Mouse (Mus musculus) CH12.LX (cell line): ENCODE measurements around the gene Mid1. TPM values are rescaled to one million over a fixed set of nuclear protein-coding genes. Genes with fewer than 3 reads are reported as not detected.
A peak's percentile ranks its signal among the peaks of the same experiment; 100 is the strongest.

Experiments used
- DNase-seq: peaks from one replicate; pipeline ENCODE4 v3.0.0-alpha.2; 2013; ENCODE audit errors: extremely low read depth
- H3K27ac ChIP-seq: 2 replicates; pipeline ENCODE4 v1.5.1; 2012; ENCODE audit warnings: low read depth, mild to moderate bottlenecking, control low read depth, moderate library complexity; ENCODE audit not compliant: insufficient read depth
- H3K27me3 ChIP-seq: replicated peaks from 2 replicates; pipeline ENCODE3; 2012; ENCODE audit warnings: inconsistent platforms
- H3K36me3 ChIP-seq, 2 experiments: replicated peaks in 1 of 2; 2 replicates each; pipeline versions ENCODE3 to v1.6.1; 2012; ENCODE audit warnings: inconsistent platforms in 1 of 2, low read length in 1 of 2, mild to moderate bottlenecking in 1 of 2, mixed read lengths in 1 of 2, moderate library complexity in 1 of 2; ENCODE audit not compliant: control insufficient read depth in 1 of 2, insufficient read depth in 1 of 2
- H3K4me1 ChIP-seq, 2 experiments: 2 replicates each; pipeline ENCODE4 v1.6.1; 2012; ENCODE audit warnings: inconsistent platforms in 1 of 2, moderate library complexity in 1 of 2; ENCODE audit not compliant: insufficient read depth in 2 of 2, control insufficient read depth in 1 of 2
- H3K4me2 ChIP-seq: 2 replicates; pipeline ENCODE4 v1.6.1; 2012; ENCODE audit warnings: low read depth, mild to moderate bottlenecking, control low read depth; ENCODE audit not compliant: poor library complexity, insufficient read depth, severe bottlenecking
- H3K4me3 ChIP-seq, 3 experiments: fragments of 150-350 bp in 1 of 3; sonication (generic) in 1 of 3; replicated peaks in 1 of 3; 2 replicates each; pipeline versions ENCODE3 to v1.5.1; 2011 to 2012; ENCODE audit warnings: low read depth in 2 of 3, low read length in 2 of 3, mild to moderate bottlenecking in 2 of 3, moderate library complexity in 2 of 3, control low read depth in 1 of 3, improper control_type of control experiment in 1 of 3, inconsistent platforms in 1 of 3, mixed read lengths in 1 of 3; ENCODE audit not compliant: poor library complexity in 1 of 3
- H3K79me2 ChIP-seq: replicated peaks from 2 replicates; pipeline ENCODE4 v1.6.1; 2012; ENCODE audit warnings: mild to moderate bottlenecking, moderate library complexity; ENCODE audit not compliant: control insufficient read depth, poor library complexity, insufficient read depth, severe bottlenecking; ENCODE audit errors: extremely low read depth
- H3K9ac ChIP-seq: 2 replicates; pipeline ENCODE4 v1.6.1; 2012; ENCODE audit warnings: low read depth, mild to moderate bottlenecking, control low read depth, moderate library complexity; ENCODE audit not compliant: insufficient read depth
- H3K9me3 ChIP-seq: replicated peaks from 2 replicates; pipeline ENCODE3; 2012; ENCODE audit warnings: low read length, inconsistent platforms, mixed read lengths
- CHD1 ChIP-seq: IDR thresholded peaks from 2 replicates; pipeline ENCODE4 v1.6.1; 2012; ENCODE audit warnings: low read depth, low read length, improper control_type of control experiment, inconsistent platforms
- CHD2 ChIP-seq: IDR thresholded peaks from 2 replicates; pipeline ENCODE4 v1.6.1; 2011; ENCODE audit warnings: low read length, improper control_type of control experiment
- E2F4 ChIP-seq: IDR thresholded peaks from 2 replicates; pipeline ENCODE4 v1.6.1; 2011; ENCODE audit warnings: low read depth, low read length, improper control_type of control experiment; ENCODE audit not compliant: insufficient replicate concordance
- EP300 ChIP-seq: IDR thresholded peaks from 2 replicates; pipeline ENCODE4 v1.6.1; 2011; ENCODE audit warnings: low read length, improper control_type of control experiment
- GABPA ChIP-seq: IDR thresholded peaks from 2 replicates; pipeline ENCODE4 v1.6.1; 2012; ENCODE audit warnings: low read depth, low read length, improper control_type of control experiment, inconsistent platforms; ENCODE audit not compliant: insufficient replicate concordance
- HCFC1 ChIP-seq: IDR thresholded peaks from 2 replicates; pipeline ENCODE4 v1.6.1; 2012; ENCODE audit warnings: low read depth, mild to moderate bottlenecking, inconsistent platforms, low read length, improper control_type of control experiment
- JUND ChIP-seq: conservative IDR thresholded peaks from 2 replicates; pipeline ENCODE4 v1.6.1; 2011; ENCODE audit warnings: low read depth, low read length, improper control_type of control experiment
- KAT2A ChIP-seq: IDR thresholded peaks from 2 replicates; pipeline ENCODE4 v1.6.1; 2012; ENCODE audit warnings: low read length, improper control_type of control experiment, inconsistent platforms; ENCODE audit not compliant: insufficient replicate concordance
- MAFK ChIP-seq: IDR thresholded peaks from 2 replicates; pipeline ENCODE4 v1.6.1; 2011; ENCODE audit warnings: low read length, improper control_type of control experiment; ENCODE audit not compliant: insufficient replicate concordance
- MAZ ChIP-seq: IDR thresholded peaks from 2 replicates; pipeline ENCODE4 v1.6.1; 2012; ENCODE audit warnings: low read depth, mild to moderate bottlenecking, inconsistent platforms, low read length, improper control_type of control experiment, moderate library complexity
- MEF2A ChIP-seq: IDR thresholded peaks from 2 replicates; pipeline ENCODE4 v1.6.1; 2014; ENCODE audit warnings: low read depth, mild to moderate bottlenecking, inconsistent platforms, low read length, improper control_type of control experiment, borderline replicate concordance
- MXI1 ChIP-seq: IDR thresholded peaks from 2 replicates; pipeline ENCODE4 v1.6.1; 2011; ENCODE audit warnings: mild to moderate bottlenecking, low read depth, low read length, improper control_type of control experiment
- NRF1 ChIP-seq: IDR thresholded peaks from 2 replicates; pipeline ENCODE4 v1.6.1; 2014; ENCODE audit warnings: low read depth, mild to moderate bottlenecking, inconsistent platforms, low read length, improper control_type of control experiment, moderate library complexity
- POLR2A ChIP-seq: IDR thresholded peaks from 2 replicates; pipeline ENCODE4 v1.6.1; 2011; ENCODE audit warnings: low read depth, mild to moderate bottlenecking, improper control_type of control experiment, low read length
- POLR2AphosphoS2 ChIP-seq: IDR thresholded peaks from 2 replicates; pipeline ENCODE4 v1.6.1; 2011; ENCODE audit warnings: low read depth, low read length, improper control_type of control experiment
- RCOR1 ChIP-seq: conservative IDR thresholded peaks from 2 replicates; pipeline ENCODE4 v1.6.1; 2012; ENCODE audit warnings: low read depth, mild to moderate bottlenecking, inconsistent platforms, low read length, improper control_type of control experiment
- SIN3A ChIP-seq: IDR thresholded peaks from 2 replicates; pipeline ENCODE4 v1.6.1; 2012; ENCODE audit warnings: low read length, improper control_type of control experiment, inconsistent platforms
- TBP ChIP-seq: conservative IDR thresholded peaks from 2 replicates; pipeline ENCODE4 v1.6.1; 2011; ENCODE audit warnings: low read depth, low read length, improper control_type of control experiment
- TCF12 ChIP-seq: IDR thresholded peaks from 2 replicates; pipeline ENCODE4 v1.6.1; 2014; ENCODE audit warnings: low read depth, mild to moderate bottlenecking, inconsistent platforms, low read length, improper control_type of control experiment
- UBTF ChIP-seq: IDR thresholded peaks from 2 replicates; pipeline ENCODE4 v1.6.1; 2012; ENCODE audit warnings: low read depth, mild to moderate bottlenecking, inconsistent platforms, low read length, improper control_type of control experiment, moderate library complexity
- USF1 ChIP-seq: IDR thresholded peaks from 2 replicates; pipeline ENCODE4 v1.6.1; 2014; ENCODE audit warnings: low read depth, mild to moderate bottlenecking, inconsistent platforms, low read length, improper control_type of control experiment
- USF2 ChIP-seq: conservative IDR thresholded peaks from 2 replicates; pipeline ENCODE4 v1.6.1; 2011; ENCODE audit warnings: low read depth, low read length, improper control_type of control experiment
- ZKSCAN1 ChIP-seq: IDR thresholded peaks from 2 replicates; pipeline ENCODE4 v1.6.1; 2012; ENCODE audit warnings: low read depth, inconsistent platforms, low read length, improper control_type of control experiment, borderline replicate concordance
- ZNF384 ChIP-seq: IDR thresholded peaks from 2 replicates; pipeline ENCODE4 v1.6.1; 2012; ENCODE audit warnings: low read depth, low read length, improper control_type of control experiment, inconsistent platforms
- dilution Hi-C: fragments of 300-500 bp; cut with MboI; formaldehyde crosslinking; loops from 2 replicates; pipeline ENCODE4 v1.14.3; 2020; ENCODE audit warnings: low sequenced_read_pairs; ENCODE audit not compliant: extremely low pct_unique_long_range_greater_than_20kb, extremely low pct_ligation_motif_present
- in situ Hi-C: fragments of 300-500 bp; cut with MboI; formaldehyde crosslinking; loops from 3 replicates; pipeline ENCODE4 v1.14.3; 2019; ENCODE audit warnings: low sequenced_read_pairs, low pct_ligation_motif_present, low pct_unique_long_range_greater_than_20kb, mixed read lengths
- polyA plus RNA-seq: library from polyadenylated mRNA; unstranded; fragments of >175 nt; gene quantifications from 2 replicates; pipeline ENCODE4 v1.2.1, GENCODE M21; 2012; ENCODE audit warnings: low read depth; ENCODE audit not compliant: insufficient read length
- total RNA-seq, 2 experiments: library from RNA; depleted of rRNA; stranded (reverse); fragments of 300-350 nt in 1 of 2; fragments of >200 nt in 1 of 2; gene quantifications; 2 replicates each; pipeline ENCODE4 v1.2.3; 2012 to 2014

Mid1 gene
- total and polyA plus RNA-seq, 3 experiments: 3.3 to 15.0 (median 6.2) TPM

DNA sequence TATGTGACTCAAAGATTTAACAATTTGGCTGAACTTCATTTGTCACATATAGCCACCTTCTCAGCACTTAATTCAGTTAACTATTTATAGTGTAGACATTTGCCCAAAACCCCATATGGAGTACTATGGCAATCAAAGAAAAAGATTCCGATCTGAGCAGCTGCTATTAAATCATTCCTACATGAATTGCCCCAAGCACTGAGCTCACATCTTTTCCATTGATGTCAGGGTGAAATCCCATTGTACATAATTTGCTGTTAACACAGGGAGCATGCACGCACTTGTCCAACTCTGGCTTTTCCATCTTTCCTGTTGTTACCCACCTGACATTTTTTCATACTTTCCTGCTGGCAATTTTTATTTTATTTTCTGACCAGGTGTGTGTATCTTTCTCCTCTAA is 237.5 kb downstream of the Mid1 start:
- Histone ChIP-seq H3K4me1 (no peaks in the 10 kb centered on the region), H3K4me2 (no peak overlapping the region), H3K27me3 (no peaks in the 10 kb centered on the region), H3K27ac (no peak overlapping the region), H3K4me3 (no peak overlapping the region), H3K9ac (no peak overlapping the region), H3K9me3 (no peaks in the 10 kb centered on the region), H3K36me3 (no peaks in the 10 kb centered on the region)
- dilution Hi-C loops: no loop called here
- in situ Hi-C loops: no loop called here
- DNase-seq: no peak
- no peak for TF ChIP-seq ZNF384
- TF ChIP-seq UBTF: no peak
- no peak for TF ChIP-seq HCFC1
- no peak for TF ChIP-seq MXI1
- TF ChIP-seq MEF2A: no peak
- TF ChIP-seq KAT2A: no peak
- TF ChIP-seq CHD1: no peak
- TF ChIP-seq TCF12: no peak
- TF ChIP-seq POLR2A: no peak
- TF ChIP-seq MAZ: no peak
- TF ChIP-seq JUND: no peak
- no peak for TF ChIP-seq USF1
- TF ChIP-seq NRF1: no peak
- TF ChIP-seq CHD2: no peak
- TF ChIP-seq MAFK: no peak
- TF ChIP-seq POLR2AphosphoS2: no peak
- no peak for TF ChIP-seq TBP
- no peak for TF ChIP-seq E2F4
- TF ChIP-seq USF2: no peak
- TF ChIP-seq, all 38 proteins: peak for 0
- no peaks in the 10 kb centered on the region for H3K79me2 ChIP-seq

DNA sequence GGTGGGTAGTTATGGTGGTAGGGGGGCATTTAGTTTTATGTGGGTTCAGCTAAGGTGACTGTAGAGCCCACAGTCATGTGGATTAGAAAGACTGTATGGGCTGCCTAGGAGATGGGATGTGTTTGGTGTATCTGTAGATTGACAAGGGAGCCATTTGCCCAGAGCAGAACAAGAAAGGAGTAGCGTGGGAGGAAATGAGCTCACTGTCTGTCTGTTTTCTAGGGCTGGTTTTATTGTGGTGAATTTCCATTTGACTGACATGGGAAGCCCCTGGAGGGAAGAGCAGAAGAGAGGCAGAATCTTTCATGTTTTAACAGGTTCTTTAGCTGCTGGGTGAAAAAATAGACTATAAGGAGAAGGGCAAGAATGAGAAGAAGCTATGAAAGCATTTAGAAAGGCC is 238.4 kb downstream of the Mid1 start:
- DNase-seq: peak; percentile 2
- in situ Hi-C loops: no loop called here
- Histone ChIP-seq H3K9ac (no peak overlapping the region), H3K79me2 (no peaks in the 10 kb centered on the region), H3K27me3 (no peaks in the 10 kb centered on the region), H3K9me3 (no peaks in the 10 kb centered on the region), H3K4me2 (no peak overlapping the region), H3K27ac (no peak overlapping the region), H3K4me3 (no peak overlapping the region), H3K4me1 (no peaks in the 10 kb centered on the region), H3K36me3 (no peaks in the 10 kb centered on the region)
- TF ChIP-seq JUND: no peak
- no peak for TF ChIP-seq TBP
- TF ChIP-seq ZNF384: no peak
- TF ChIP-seq RCOR1: no peak
- TF ChIP-seq KAT2A: no peak
- no peak for TF ChIP-seq USF2
- no peak for TF ChIP-seq POLR2A
- no peak for TF ChIP-seq E2F4
- TF ChIP-seq NRF1: no peak
- no peak for TF ChIP-seq EP300
- TF ChIP-seq UBTF: no peak
- no peak for TF ChIP-seq ZKSCAN1
- no peak for TF ChIP-seq SIN3A
- TF ChIP-seq GABPA: no peak
- dilution Hi-C loops: no loop called here
